Mouse (Mus musculus) MEL (cell line): Measurements from ENCODE around the gene Dnaja1. TPM values are rescaled to one million over a fixed set of nuclear protein-coding genes. Genes with fewer than 3 reads are reported as not detected.

Source experiments
- DNase-seq: peaks from one replicate; pipeline ENCODE4 v3.0.0; 2011; ENCODE audit warnings: low read depth, low spot score
- H3K27ac ChIP-seq: 2 replicates; pipeline ENCODE4 v1.5.1; 2012; ENCODE audit warnings: low read depth, mild to moderate bottlenecking, control low read depth, low read length, moderate library complexity; ENCODE audit not compliant: control insufficient read depth
- H3K27me3 ChIP-seq, 2 experiments: fragments of 150-350 bp in 1 of 2; sonication (generic) in 1 of 2; 2 replicates each; pipeline ENCODE4 v1.6.1; 2012; ENCODE audit warnings: low read length in 2 of 2, mild to moderate bottlenecking in 2 of 2, improper control_type of control experiment in 1 of 2, moderate library complexity in 1 of 2; ENCODE audit not compliant: insufficient read depth in 2 of 2, control insufficient read depth in 1 of 2
- H3K36me3 ChIP-seq, 2 experiments: 2 replicates each; pipeline ENCODE4 v1.6.1; 2012 to 2014; ENCODE audit warnings: low read length in 2 of 2, improper control_type of control experiment in 1 of 2, inconsistent platforms in 1 of 2, mild to moderate bottlenecking in 1 of 2; ENCODE audit not compliant: insufficient read depth in 2 of 2, control insufficient read depth in 1 of 2
- H3K4me1 ChIP-seq, 2 experiments: fragments of 150-350 bp in 1 of 2; sonication (generic) in 1 of 2; 2 replicates each; pipeline ENCODE4 v1.6.1; 2012; ENCODE audit warnings: low read length in 2 of 2, improper control_type of control experiment in 1 of 2, mild to moderate bottlenecking in 1 of 2; ENCODE audit not compliant: insufficient read depth in 2 of 2, control insufficient read depth in 1 of 2
- H3K4me3 ChIP-seq, 2 experiments: fragments of 150-350 bp in 1 of 2; sonication (generic) in 1 of 2; 2 replicates each; pipeline ENCODE4 v1.5.1; 2012; ENCODE audit warnings: low read depth in 2 of 2, low read length in 2 of 2, mild to moderate bottlenecking in 2 of 2, moderate library complexity in 2 of 2, control low read depth in 1 of 2, improper control_type of control experiment in 1 of 2; ENCODE audit not compliant: control insufficient read depth in 1 of 2, insufficient read depth in 1 of 2
- H3K79me2 ChIP-seq: 2 replicates; pipeline ENCODE4 v1.6.1; 2012; ENCODE audit warnings: mild to moderate bottlenecking, low read length, moderate library complexity; ENCODE audit not compliant: control insufficient read depth, poor library complexity, insufficient read depth
- H3K9ac ChIP-seq: 2 replicates; pipeline ENCODE4 v1.6.1; 2012; ENCODE audit warnings: low read depth, mild to moderate bottlenecking, control low read depth, low read length, moderate library complexity; ENCODE audit not compliant: control insufficient read depth, poor library complexity, severe bottlenecking
- H3K9me3 ChIP-seq: fragments of 150-350 bp; sonication (generic); replicated peaks from 2 replicates; pipeline ENCODE4 v1.6.1; 2012; ENCODE audit warnings: mild to moderate bottlenecking, low read length, improper control_type of control experiment, moderate library complexity; ENCODE audit not compliant: insufficient read depth
- CHD2 ChIP-seq: IDR thresholded peaks from 2 replicates; pipeline ENCODE4 v1.6.1; 2011; ENCODE audit warnings: low read length, improper control_type of control experiment
- CTCF ChIP-seq, 3 experiments: IDR thresholded peaks in 2 of 3; conservative IDR thresholded peaks in 1 of 3; 2 replicates each; pipeline ENCODE4 v1.5.1; 2011 to 2012; ENCODE audit warnings: low read length in 3 of 3, low read depth in 2 of 3, mild to moderate bottlenecking in 2 of 3, improper control_type of control experiment in 1 of 3, inconsistent platforms in 1 of 3, mixed read lengths in 1 of 3, moderate library complexity in 1 of 3; ENCODE audit not compliant: control insufficient read depth in 1 of 3, insufficient read depth in 1 of 3, poor library complexity in 1 of 3, severe bottlenecking in 1 of 3
- E2F4 ChIP-seq: IDR thresholded peaks from 2 replicates; pipeline ENCODE4 v1.6.1; 2011; ENCODE audit warnings: low read depth, low read length, improper control_type of control experiment, borderline replicate concordance
- ELF1 ChIP-seq: IDR thresholded peaks from 2 replicates; pipeline ENCODE4 v1.6.1; 2014; ENCODE audit warnings: low read depth, mild to moderate bottlenecking, inconsistent platforms, low read length, improper control_type of control experiment, moderate library complexity
- ETS1 ChIP-seq: IDR thresholded peaks from 2 replicates; pipeline ENCODE4 v1.6.1; 2012; ENCODE audit warnings: low read depth, mild to moderate bottlenecking, inconsistent platforms, low read length, improper control_type of control experiment, moderate library complexity
- GATA1 ChIP-seq: IDR thresholded peaks from 2 replicates; pipeline ENCODE4 v1.6.1; 2011; ENCODE audit warnings: low read depth, low read length, improper control_type of control experiment
- HCFC1 ChIP-seq: IDR thresholded peaks from 2 replicates; pipeline ENCODE4 v1.6.1; 2012; ENCODE audit warnings: low read depth, mild to moderate bottlenecking, inconsistent platforms, low read length, improper control_type of control experiment, moderate library complexity
- JUND ChIP-seq: IDR thresholded peaks from 2 replicates; pipeline ENCODE4 v1.6.1; 2011; ENCODE audit warnings: low read depth, mild to moderate bottlenecking, improper control_type of control experiment, low read length
- MXI1 ChIP-seq: IDR thresholded peaks from 2 replicates; pipeline ENCODE4 v1.6.1; 2011; ENCODE audit warnings: mild to moderate bottlenecking, low read depth, low read length, improper control_type of control experiment
- MYC ChIP-seq: IDR thresholded peaks from 2 replicates; pipeline ENCODE4 v1.6.1; 2011; ENCODE audit warnings: low read depth, mild to moderate bottlenecking, low read length, improper control_type of control experiment, moderate library complexity
- NELFE ChIP-seq: IDR thresholded peaks from 2 replicates; pipeline ENCODE4 v1.6.1; 2011; ENCODE audit warnings: low read depth, low read length, improper control_type of control experiment
- POLR2AphosphoS2 ChIP-seq: IDR thresholded peaks from 2 replicates; pipeline ENCODE4 v1.6.1; 2011; ENCODE audit warnings: low read length, improper control_type of control experiment
- POLR2AphosphoS5 ChIP-seq: IDR thresholded peaks from 2 replicates; pipeline ENCODE4 v1.6.1; 2012; ENCODE audit warnings: low read depth, borderline replicate concordance, mild to moderate bottlenecking, inconsistent platforms, low read length, moderate library complexity, mixed read lengths
- RAD21 ChIP-seq: IDR thresholded peaks from 2 replicates; pipeline ENCODE4 v1.6.1; 2011; ENCODE audit warnings: mild to moderate bottlenecking, low read depth, low read length, improper control_type of control experiment
- SIN3A ChIP-seq: IDR thresholded peaks from 2 replicates; pipeline ENCODE4 v1.6.1; 2012; ENCODE audit warnings: low read length, improper control_type of control experiment, inconsistent platforms
- SMC3 ChIP-seq: IDR thresholded peaks from 2 replicates; pipeline ENCODE4 v1.6.1; 2011; ENCODE audit warnings: low read depth, low read length, improper control_type of control experiment
- TAL1 ChIP-seq: IDR thresholded peaks from 2 replicates; pipeline ENCODE4 v1.6.1; 2012; ENCODE audit warnings: mild to moderate bottlenecking, inconsistent platforms, low read length, moderate library complexity, mixed read lengths
- ZC3H11A ChIP-seq: IDR thresholded peaks from 2 replicates; pipeline ENCODE4 v1.6.1; 2012; ENCODE audit warnings: low read depth, mild to moderate bottlenecking, inconsistent platforms, low read length, improper control_type of control experiment
- ZMIZ1 ChIP-seq: IDR thresholded peaks from 2 replicates; pipeline ENCODE4 v1.6.1; 2012; ENCODE audit warnings: low read depth, mild to moderate bottlenecking, inconsistent platforms, low read length, improper control_type of control experiment, moderate library complexity
- ZNF384 ChIP-seq: IDR thresholded peaks from 2 replicates; pipeline ENCODE4 v1.6.1; 2012; ENCODE audit warnings: low read depth, mild to moderate bottlenecking, inconsistent platforms, low read length, improper control_type of control experiment
- polyA plus RNA-seq, 2 experiments: library from polyadenylated mRNA; stranded (reverse) in 1 of 2; unstranded in 1 of 2; fragments of >175 nt in 1 of 2; fragments of >200 nt in 1 of 2; gene quantifications; 2 replicates each; pipeline versions ENCODE4 v1.2.1 to v1.2.4; 2012; ENCODE audit warnings: low replicate concordance in 2 of 2, low read depth in 1 of 2; ENCODE audit not compliant: insufficient read length in 2 of 2, insufficient read depth in 1 of 2, missing spikeins in 1 of 2
- total RNA-seq: library from RNA; depleted of rRNA; stranded (reverse); fragments of 300-350 nt; gene quantifications from 2 replicates; pipeline ENCODE4 v1.2.3, GENCODE M21; 2012

The Dnaja1 gene
- total and polyA plus RNA-seq, 3 experiments: 108 to 482 (median 355) TPM

DNA sequence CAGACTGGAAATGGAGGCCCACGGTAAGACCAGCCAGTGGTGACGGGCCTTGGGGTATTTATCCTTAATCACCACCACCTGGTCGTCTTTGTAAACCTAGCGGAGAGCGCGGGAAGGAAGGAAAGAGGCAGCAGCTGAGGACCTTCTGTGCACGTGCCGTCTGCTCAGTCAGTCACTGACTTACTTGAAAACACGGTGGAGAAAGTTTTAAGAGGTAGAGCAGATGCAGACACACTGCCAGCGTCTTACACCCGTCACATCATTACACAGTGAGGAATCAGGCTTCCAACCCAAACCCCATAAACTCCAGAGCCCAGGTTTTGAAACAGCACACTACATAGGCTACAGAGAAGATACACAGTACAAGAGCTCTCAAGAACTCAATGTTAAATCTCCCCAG is 30.9 kb upstream of the Dnaja1 start:
- H3K9ac ChIP-seq: no peak overlapping the region
- H3K4me3 ChIP-seq: no peak overlapping the region
- no peaks in the 10 kb centered on the region for H3K4me1 ChIP-seq
- no peaks in the 10 kb centered on the region for H3K36me3 ChIP-seq
- no peak overlapping the region for H3K27ac ChIP-seq
- no peaks in the 10 kb centered on the region for H3K9me3 ChIP-seq
- DNase-seq: no peak
- H3K27me3 ChIP-seq: no peaks in the 10 kb centered on the region
- TF ChIP-seq POLR2AphosphoS5: no peak
- TF ChIP-seq SMC3: no peak
- no peak for TF ChIP-seq POLR2AphosphoS2
- TF ChIP-seq CHD2: no peak
- no peak for TF ChIP-seq GATA1
- TF ChIP-seq RAD21: no peak
- no peak for TF ChIP-seq MXI1
- no peaks in the 10 kb centered on the region for H3K79me2 ChIP-seq

DNA sequence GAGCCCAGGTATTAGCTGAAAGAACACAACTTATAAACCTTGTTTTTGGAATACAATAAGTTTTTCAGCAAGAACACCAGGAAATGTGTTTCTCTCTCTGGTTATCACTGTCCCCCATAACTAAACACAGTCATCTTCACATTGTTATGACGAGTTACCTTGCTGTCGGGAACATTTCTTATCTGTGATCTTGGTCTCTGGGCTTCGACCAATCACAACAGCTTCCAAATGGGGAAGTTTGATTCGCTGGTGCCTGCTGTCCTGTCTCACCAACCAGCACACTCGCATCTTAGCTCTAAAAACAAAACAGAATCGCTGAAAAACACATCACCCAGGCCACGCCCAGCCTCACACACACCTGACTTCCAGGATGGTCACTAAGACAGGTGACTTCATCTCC is 24.9 kb upstream of the Dnaja1 start:
- H3K4me3 ChIP-seq: no peak overlapping the region
- H3K4me1 ChIP-seq: peaks cover 3 to 8% of the 10 kb centered on the region in 2 experiments; a peak in 3 of 4 replicates
- H3K79me2 ChIP-seq: no peaks in the 10 kb centered on the region
- TF ChIP-seq CTCF (IDR thresholded peaks at IDR 0.05 in 2 of 3, conservative IDR thresholded peaks at IDR 0.05 in 1 of 3; ENCODE audit: control insufficient read depth in 1 of 3, insufficient read depth in 1 of 3, low read depth in 2 of 3, low read length in 3 of 3, poor library complexity in 1 of 3, severe bottlenecking in 1 of 3) (no peak), GATA1 (peak; percentile 61)
- peaks cover 0 to 7% of the 10 kb centered on the region in 2 experiments; a peak in 3 of 4 replicates for H3K36me3 ChIP-seq
- DNase-seq: peak; percentile 52
- H3K9ac ChIP-seq: no peak overlapping the region
- H3K9me3 ChIP-seq: no peaks in the 10 kb centered on the region
- H3K27me3 ChIP-seq: no peaks in the 10 kb centered on the region
- H3K27ac ChIP-seq: no peak overlapping the region

DNA sequence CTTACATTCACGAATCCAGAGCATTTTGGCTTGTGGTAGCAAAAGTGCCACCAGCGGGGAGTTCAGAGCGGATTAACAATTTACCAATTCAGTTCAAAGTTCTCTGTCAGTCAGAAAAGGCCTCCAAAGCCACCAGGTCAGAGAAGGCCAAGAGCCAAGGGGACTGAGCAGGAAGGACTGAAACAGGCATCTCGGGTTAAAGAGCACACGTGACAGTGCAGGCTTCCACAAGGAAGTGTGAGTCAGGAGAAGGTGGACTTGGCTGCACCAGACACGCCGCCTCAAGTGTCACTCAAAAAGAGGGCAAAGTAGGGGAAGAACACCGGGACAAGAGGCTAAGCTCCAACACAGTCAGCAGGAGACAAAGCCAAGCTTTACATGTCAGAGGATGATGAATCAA is 21.7 kb upstream of the Dnaja1 start:
- Histone ChIP-seq H3K9ac (no peak overlapping the region), H3K36me3 (peaks cover 0 to 15% of the 10 kb centered on the region in 2 experiments; a peak in 3 of 4 replicates), H3K4me1 (peaks cover 3 to 18% of the 10 kb centered on the region in 2 experiments; a peak in 3 of 4 replicates)
- no peak for DNase-seq
- TF ChIP-seq TAL1: no peak
- no peak for TF ChIP-seq NELFE
- TF ChIP-seq ZMIZ1: no peak
- no peak for TF ChIP-seq ZNF384
- no peak for TF ChIP-seq JUND
- no peak for TF ChIP-seq GATA1
- no peak for TF ChIP-seq E2F4
- no peak for TF ChIP-seq SMC3
- TF ChIP-seq HCFC1: no peak
- no peak for TF ChIP-seq MYC
- no peak for TF ChIP-seq ETS1
- TF ChIP-seq SIN3A: no peak
- no peak for TF ChIP-seq CTCF (IDR thresholded peaks at IDR 0.05 in 2 of 3, conservative IDR thresholded peaks at IDR 0.05 in 1 of 3; ENCODE audit: control insufficient read depth in 1 of 3, insufficient read depth in 1 of 3, low read depth in 2 of 3, low read length in 3 of 3, poor library complexity in 1 of 3, severe bottlenecking in 1 of 3)
- TF ChIP-seq ZC3H11A: no peak
- no peak for TF ChIP-seq ELF1
- TF ChIP-seq, all 39 proteins: peak for 0
- Histone ChIP-seq H3K4me3 (no peak overlapping the region), H3K27ac (no peak overlapping the region), H3K27me3 (no peaks in the 10 kb centered on the region), H3K9me3 (no peaks in the 10 kb centered on the region), H3K79me2 (peaks cover 5% of the 10 kb centered on the region; the same call in 1 of the 2 replicates)
